Mouse (Mus musculus): ENCODE data around the gene Btbd9.

DNA sequence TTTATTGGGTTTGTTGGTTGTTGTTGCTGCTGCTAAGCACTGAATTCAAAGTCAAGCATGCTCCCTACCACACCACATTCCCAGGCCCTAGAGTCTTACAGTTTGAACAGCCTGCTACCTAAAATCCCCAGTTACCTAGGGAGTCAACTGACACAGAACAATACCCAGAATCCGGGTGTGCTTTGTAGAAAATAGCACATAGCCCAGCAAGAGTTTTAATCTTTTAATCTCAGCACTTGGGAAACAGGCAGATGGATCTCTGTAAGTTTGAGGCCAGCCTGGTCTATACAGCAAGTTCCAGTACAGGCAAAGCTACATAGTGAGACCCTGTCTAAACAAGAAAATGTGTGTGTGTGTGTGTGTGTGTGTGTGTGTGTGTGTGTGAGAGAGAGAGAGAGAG is 34.5 kb upstream of the Btbd9 start:
- TF ChIP-seq POLR2A (IDR thresholded peaks at IDR 0.05; ENCODE audit: borderline replicate concordance, control insufficient read depth, low read depth, low read length): no peak
- no peak for TF ChIP-seq CTCF (IDR thresholded peaks at IDR 0.05; ENCODE audit: control insufficient read depth, insufficient read depth, low read length)
